Mouse (Mus musculus) CH12.LX (cell line): ENCODE results near the gene Gm21969. TPM values are rescaled to one million over a fixed set of nuclear protein-coding genes. Genes with fewer than 3 reads are reported as not detected.

Experiments used
- DNase-seq: peaks from one replicate; pipeline ENCODE4 v3.0.0-alpha.2; 2013; ENCODE audit errors: extremely low read depth
- H3K27ac ChIP-seq: 2 replicates; pipeline ENCODE4 v1.5.1; 2012; ENCODE audit warnings: low read depth, mild to moderate bottlenecking, control low read depth, moderate library complexity; ENCODE audit not compliant: insufficient read depth
- H3K27me3 ChIP-seq: replicated peaks from 2 replicates; pipeline ENCODE3; 2012; ENCODE audit warnings: inconsistent platforms
- H3K36me3 ChIP-seq, 2 experiments: replicated peaks in 1 of 2; 2 replicates each; pipeline versions ENCODE3 to v1.6.1; 2012; ENCODE audit warnings: inconsistent platforms in 1 of 2, low read length in 1 of 2, mild to moderate bottlenecking in 1 of 2, mixed read lengths in 1 of 2, moderate library complexity in 1 of 2; ENCODE audit not compliant: control insufficient read depth in 1 of 2, insufficient read depth in 1 of 2
- H3K4me1 ChIP-seq, 2 experiments: 2 replicates each; pipeline ENCODE4 v1.6.1; 2012; ENCODE audit warnings: inconsistent platforms in 1 of 2, moderate library complexity in 1 of 2; ENCODE audit not compliant: insufficient read depth in 2 of 2, control insufficient read depth in 1 of 2
- H3K4me2 ChIP-seq: 2 replicates; pipeline ENCODE4 v1.6.1; 2012; ENCODE audit warnings: low read depth, mild to moderate bottlenecking, control low read depth; ENCODE audit not compliant: poor library complexity, insufficient read depth, severe bottlenecking
- H3K4me3 ChIP-seq, 3 experiments: fragments of 150-350 bp in 1 of 3; sonication (generic) in 1 of 3; replicated peaks in 1 of 3; 2 replicates each; pipeline versions ENCODE3 to v1.5.1; 2011 to 2012; ENCODE audit warnings: low read depth in 2 of 3, low read length in 2 of 3, mild to moderate bottlenecking in 2 of 3, moderate library complexity in 2 of 3, control low read depth in 1 of 3, improper control_type of control experiment in 1 of 3, inconsistent platforms in 1 of 3, mixed read lengths in 1 of 3; ENCODE audit not compliant: poor library complexity in 1 of 3
- H3K79me2 ChIP-seq: replicated peaks from 2 replicates; pipeline ENCODE4 v1.6.1; 2012; ENCODE audit warnings: mild to moderate bottlenecking, moderate library complexity; ENCODE audit not compliant: control insufficient read depth, poor library complexity, insufficient read depth, severe bottlenecking; ENCODE audit errors: extremely low read depth
- H3K9ac ChIP-seq: 2 replicates; pipeline ENCODE4 v1.6.1; 2012; ENCODE audit warnings: low read depth, mild to moderate bottlenecking, control low read depth, moderate library complexity; ENCODE audit not compliant: insufficient read depth
- H3K9me3 ChIP-seq: replicated peaks from 2 replicates; pipeline ENCODE3; 2012; ENCODE audit warnings: low read length, inconsistent platforms, mixed read lengths
- BHLHE40 ChIP-seq: IDR thresholded peaks from 2 replicates; pipeline ENCODE4 v1.6.1; 2011; ENCODE audit warnings: mild to moderate bottlenecking, low read depth, low read length, improper control_type of control experiment
- CHD2 ChIP-seq: IDR thresholded peaks from 2 replicates; pipeline ENCODE4 v1.6.1; 2011; ENCODE audit warnings: low read length, improper control_type of control experiment
- CTCF ChIP-seq, 2 experiments: IDR thresholded peaks in 1 of 2; conservative IDR thresholded peaks in 1 of 2; 2 replicates each; pipeline ENCODE4 v1.5.1; 2011 to 2012; ENCODE audit warnings: low read depth in 2 of 2, low read length in 2 of 2, improper control_type of control experiment in 1 of 2, inconsistent platforms in 1 of 2, mild to moderate bottlenecking in 1 of 2, moderate library complexity in 1 of 2
- ELF1 ChIP-seq: IDR thresholded peaks from 2 replicates; pipeline ENCODE4 v1.6.1; 2014; ENCODE audit warnings: low read depth, mild to moderate bottlenecking, inconsistent platforms, low read length, improper control_type of control experiment
- EP300 ChIP-seq: IDR thresholded peaks from 2 replicates; pipeline ENCODE4 v1.6.1; 2011; ENCODE audit warnings: low read length, improper control_type of control experiment
- ETS1 ChIP-seq: conservative IDR thresholded peaks from 2 replicates; pipeline ENCODE4 v1.6.1; 2012; ENCODE audit warnings: low read depth, mild to moderate bottlenecking, inconsistent platforms, low read length, improper control_type of control experiment, moderate library complexity
- GABPA ChIP-seq: IDR thresholded peaks from 2 replicates; pipeline ENCODE4 v1.6.1; 2012; ENCODE audit warnings: low read depth, low read length, improper control_type of control experiment, inconsistent platforms; ENCODE audit not compliant: insufficient replicate concordance
- HCFC1 ChIP-seq: IDR thresholded peaks from 2 replicates; pipeline ENCODE4 v1.6.1; 2012; ENCODE audit warnings: low read depth, mild to moderate bottlenecking, inconsistent platforms, low read length, improper control_type of control experiment
- JUN ChIP-seq: IDR thresholded peaks from 2 replicates; pipeline ENCODE4 v1.6.1; 2011; ENCODE audit warnings: low read depth, mild to moderate bottlenecking, low read length, improper control_type of control experiment, moderate library complexity; ENCODE audit not compliant: insufficient read depth
- JUND ChIP-seq: conservative IDR thresholded peaks from 2 replicates; pipeline ENCODE4 v1.6.1; 2011; ENCODE audit warnings: low read depth, low read length, improper control_type of control experiment
- KAT2A ChIP-seq: IDR thresholded peaks from 2 replicates; pipeline ENCODE4 v1.6.1; 2012; ENCODE audit warnings: low read length, improper control_type of control experiment, inconsistent platforms; ENCODE audit not compliant: insufficient replicate concordance
- MAX ChIP-seq: IDR thresholded peaks from 2 replicates; pipeline ENCODE4 v1.6.1; 2011; ENCODE audit warnings: low read length, improper control_type of control experiment
- MAZ ChIP-seq: IDR thresholded peaks from 2 replicates; pipeline ENCODE4 v1.6.1; 2012; ENCODE audit warnings: low read depth, mild to moderate bottlenecking, inconsistent platforms, low read length, improper control_type of control experiment, moderate library complexity
- MEF2A ChIP-seq: IDR thresholded peaks from 2 replicates; pipeline ENCODE4 v1.6.1; 2014; ENCODE audit warnings: low read depth, mild to moderate bottlenecking, inconsistent platforms, low read length, improper control_type of control experiment, borderline replicate concordance
- MXI1 ChIP-seq: IDR thresholded peaks from 2 replicates; pipeline ENCODE4 v1.6.1; 2011; ENCODE audit warnings: mild to moderate bottlenecking, low read depth, low read length, improper control_type of control experiment
- MYC ChIP-seq: IDR thresholded peaks from 2 replicates; pipeline ENCODE4 v1.6.1; 2011; ENCODE audit warnings: low read depth, mild to moderate bottlenecking, improper control_type of control experiment, low read length
- NELFE ChIP-seq: IDR thresholded peaks from 2 replicates; pipeline ENCODE4 v1.6.1; 2011; ENCODE audit warnings: low read depth, low read length, improper control_type of control experiment
- NRF1 ChIP-seq: IDR thresholded peaks from 2 replicates; pipeline ENCODE4 v1.6.1; 2014; ENCODE audit warnings: low read depth, mild to moderate bottlenecking, inconsistent platforms, low read length, improper control_type of control experiment, moderate library complexity
- POLR2A ChIP-seq: IDR thresholded peaks from 2 replicates; pipeline ENCODE4 v1.6.1; 2011; ENCODE audit warnings: low read depth, mild to moderate bottlenecking, improper control_type of control experiment, low read length
- RCOR1 ChIP-seq: conservative IDR thresholded peaks from 2 replicates; pipeline ENCODE4 v1.6.1; 2012; ENCODE audit warnings: low read depth, mild to moderate bottlenecking, inconsistent platforms, low read length, improper control_type of control experiment
- SMC3 ChIP-seq: IDR thresholded peaks from 2 replicates; pipeline ENCODE4 v1.6.1; 2011; ENCODE audit warnings: low read depth, low read length, improper control_type of control experiment
- TCF12 ChIP-seq: IDR thresholded peaks from 2 replicates; pipeline ENCODE4 v1.6.1; 2014; ENCODE audit warnings: low read depth, mild to moderate bottlenecking, inconsistent platforms, low read length, improper control_type of control experiment
- ZC3H11A ChIP-seq: IDR thresholded peaks from 2 replicates; pipeline ENCODE4 v1.6.1; 2012; ENCODE audit warnings: low read depth, mild to moderate bottlenecking, inconsistent platforms, low read length, improper control_type of control experiment
- ZMIZ1 ChIP-seq: IDR thresholded peaks from 2 replicates; pipeline ENCODE4 v1.6.1; 2012; ENCODE audit warnings: low read depth, mild to moderate bottlenecking, inconsistent platforms, low read length, improper control_type of control experiment
- ZNF384 ChIP-seq: IDR thresholded peaks from 2 replicates; pipeline ENCODE4 v1.6.1; 2012; ENCODE audit warnings: low read depth, low read length, improper control_type of control experiment, inconsistent platforms
- dilution Hi-C: fragments of 300-500 bp; cut with MboI; formaldehyde crosslinking; loops from 2 replicates; pipeline ENCODE4 v1.14.3; 2020; ENCODE audit warnings: low sequenced_read_pairs; ENCODE audit not compliant: extremely low pct_unique_long_range_greater_than_20kb, extremely low pct_ligation_motif_present
- in situ Hi-C: fragments of 300-500 bp; cut with MboI; formaldehyde crosslinking; loops from 3 replicates; pipeline ENCODE4 v1.14.3; 2019; ENCODE audit warnings: low sequenced_read_pairs, low pct_ligation_motif_present, low pct_unique_long_range_greater_than_20kb, mixed read lengths
- polyA plus RNA-seq: library from polyadenylated mRNA; unstranded; fragments of >175 nt; gene quantifications from 2 replicates; pipeline ENCODE4 v1.2.1, GENCODE M21; 2012; ENCODE audit warnings: low read depth; ENCODE audit not compliant: insufficient read length
- total RNA-seq, 2 experiments: library from RNA; depleted of rRNA; stranded (reverse); fragments of 300-350 nt in 1 of 2; fragments of >200 nt in 1 of 2; gene quantifications; 2 replicates each; pipeline ENCODE4 v1.2.3; 2012 to 2014

Gm21969 gene
- total and polyA plus RNA-seq, 3 experiments, result not detected

DNA sequence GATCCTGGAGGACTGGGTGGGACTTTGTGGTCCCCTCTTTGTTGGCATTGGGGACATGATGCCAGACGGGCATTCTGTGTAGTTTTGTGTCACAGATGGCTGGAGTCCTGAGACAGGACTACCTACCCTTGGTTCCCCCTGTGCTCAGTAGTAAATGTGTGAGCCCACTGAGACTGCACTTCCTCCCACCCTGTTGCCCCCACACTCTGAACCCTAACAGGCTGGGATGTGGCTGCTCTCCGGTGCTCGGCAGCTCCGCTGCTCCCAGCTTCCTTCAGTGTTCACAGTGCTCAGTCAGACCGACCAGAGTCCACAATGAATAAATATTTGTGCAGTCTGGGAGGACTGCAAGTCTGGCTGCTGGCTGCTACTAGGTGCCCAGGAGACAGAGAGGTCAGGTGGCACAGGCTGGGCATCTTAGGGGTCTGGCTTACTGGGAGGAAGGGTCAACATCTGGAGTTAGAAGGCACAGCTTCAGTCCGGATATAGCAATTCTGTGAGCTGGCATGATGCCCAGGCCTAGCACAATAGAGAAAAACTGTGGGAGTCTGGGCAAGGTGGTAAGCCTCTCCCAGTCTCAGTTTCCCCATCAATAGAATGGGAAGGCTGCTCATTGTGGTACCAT lies 21.4 kb upstream of the Gm21969 start:
- Histone ChIP-seq H3K4me1 (peaks cover 0 to 24% of the 10 kb centered on the region in 2 experiments; a peak in 2 of 4 replicates), H3K9ac (no peak overlapping the region), H3K27me3 (peaks cover 80% of the 10 kb centered on the region), H3K36me3 (no peaks in the 10 kb centered on the region), H3K9me3 (no peaks in the 10 kb centered on the region), H3K4me2 (no peak overlapping the region), H3K79me2 (no peaks in the 10 kb centered on the region), H3K27ac (no peak overlapping the region), H3K4me3 (no peak overlapping the region)
- in situ Hi-C loops, result no loop called here
- dilution Hi-C loops, result no loop called here
- DNase-seq, result no peak
- TF ChIP-seq CHD2, result no peak
- no peak for TF ChIP-seq NRF1
- TF ChIP-seq KAT2A, result no peak
- no peak for TF ChIP-seq POLR2A
- no peak for TF ChIP-seq ZMIZ1
- no peak for TF ChIP-seq NELFE
- no peak for TF ChIP-seq GABPA
- no peak for TF ChIP-seq BHLHE40
- no peak for TF ChIP-seq EP300
- no peak for TF ChIP-seq ZC3H11A
- TF ChIP-seq MYC, result no peak
- no peak for TF ChIP-seq SMC3
- TF ChIP-seq ELF1, result no peak
- TF ChIP-seq CTCF (conservative IDR thresholded peaks at IDR 0.05 in 1 of 2, IDR thresholded peaks at IDR 0.05 in 1 of 2; ENCODE audit: low read depth in 2 of 2, low read length in 2 of 2), result no peak
- TF ChIP-seq MAX, result no peak
- TF ChIP-seq JUN, result no peak
- TF ChIP-seq ETS1, result no peak
- no peak for TF ChIP-seq RCOR1

- H3K27ac ChIP-seq, result no peak overlapping the region
- H3K9me3 ChIP-seq, result no peaks in the 10 kb centered on the region
- TF ChIP-seq ZMIZ1, result no peak
- no peak for TF ChIP-seq MYC
- TF ChIP-seq ELF1, result no peak
- no peak for TF ChIP-seq MAZ
- no peak for TF ChIP-seq MXI1
- no peak for TF ChIP-seq KAT2A
- no peak for TF ChIP-seq EP300
- no peak for TF ChIP-seq MEF2A
- no peak for TF ChIP-seq HCFC1
- TF ChIP-seq ZNF384, result no peak
- TF ChIP-seq SMC3, result no peak
- TF ChIP-seq NELFE, result no peak
- no peak for TF ChIP-seq CHD2
- TF ChIP-seq ETS1, result no peak
- no peak for TF ChIP-seq TCF12
- no peak for TF ChIP-seq JUND
- no peak for TF ChIP-seq RCOR1
- TF ChIP-seq, all 38 proteins: peak for 0
- H3K4me2 ChIP-seq, result no peak overlapping the region
- H3K9ac ChIP-seq, result no peak overlapping the region
- H3K79me2 ChIP-seq, result no peaks in the 10 kb centered on the region
- H3K27me3 ChIP-seq, result peaks cover 78% of the 10 kb centered on the region
- in situ Hi-C loops (no loop called here), dilution Hi-C loops (no loop called here)
- H3K4me1 ChIP-seq, result peaks cover 3 to 24% of the 10 kb centered on the region in 2 experiments; a peak in 3 of 4 replicates
- no peak for DNase-seq
- no peaks in the 10 kb centered on the region for H3K36me3 ChIP-seq
- no peak overlapping the region for H3K4me3 ChIP-seq
Observed at GRCm38 (mm10) chr4:139582346-139582745, 20.6 kb upstream of the Gm21969 start.
